Mouse (Mus musculus) yolk sac, embryonic 10.5 days (tissue): ENCODE data around the gene Mpz.
A peak's percentile ranks its signal among the peaks of the same experiment; 100 is the strongest.

Experiments
- DNase-seq: peaks from one replicate; pipeline ENCODE4 v3.0.0-alpha.2; 2017; ENCODE audit warnings: low spot score

Gene Mpz

DNA sequence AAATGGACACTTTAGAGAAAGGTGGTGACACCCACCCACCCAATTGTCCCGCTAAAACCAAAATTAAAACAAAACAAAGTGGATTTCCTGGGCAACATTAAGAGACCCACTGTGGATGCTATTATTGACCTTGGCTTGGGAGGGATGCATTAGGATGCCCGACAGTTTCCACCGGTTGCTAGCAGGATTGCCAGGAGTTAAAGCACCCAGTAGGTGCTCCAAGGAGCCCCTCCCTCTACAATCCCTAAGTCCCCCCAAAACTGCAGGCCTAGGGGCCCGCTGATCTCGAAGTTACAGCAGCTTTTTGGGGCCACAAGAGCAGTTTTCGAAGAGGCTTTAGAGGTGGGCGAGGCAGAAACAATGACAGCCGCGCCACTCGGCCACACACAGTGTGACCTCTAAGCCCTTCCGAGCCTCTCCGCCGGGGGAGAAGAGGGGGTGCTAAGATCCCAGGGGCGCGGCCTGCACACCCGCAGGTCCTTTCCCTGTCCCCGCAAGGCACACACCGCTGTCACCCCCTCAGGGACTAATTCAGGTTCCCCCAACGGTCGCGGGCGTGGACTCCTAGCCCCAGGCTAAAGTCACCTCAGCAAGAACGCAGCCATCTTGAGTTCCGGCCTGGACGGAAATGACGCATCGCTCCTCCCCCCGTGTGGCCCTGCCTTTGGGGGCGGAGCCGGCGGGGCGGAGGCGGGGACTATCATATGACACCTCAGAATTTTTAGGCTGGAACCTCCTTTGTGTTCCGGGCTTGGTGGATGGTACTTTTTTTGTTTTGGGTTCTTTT, at the start of gene Mpz, which contains the start of gene Sdhc:
Mpz (plus strand) TSS at position 738 of the 787 bp plus-strand sequence.
Sdhc (minus strand) TSS at position 630 of the 787 bp plus-strand sequence.
- peak; percentile 92 for DNase-seq

DNA sequence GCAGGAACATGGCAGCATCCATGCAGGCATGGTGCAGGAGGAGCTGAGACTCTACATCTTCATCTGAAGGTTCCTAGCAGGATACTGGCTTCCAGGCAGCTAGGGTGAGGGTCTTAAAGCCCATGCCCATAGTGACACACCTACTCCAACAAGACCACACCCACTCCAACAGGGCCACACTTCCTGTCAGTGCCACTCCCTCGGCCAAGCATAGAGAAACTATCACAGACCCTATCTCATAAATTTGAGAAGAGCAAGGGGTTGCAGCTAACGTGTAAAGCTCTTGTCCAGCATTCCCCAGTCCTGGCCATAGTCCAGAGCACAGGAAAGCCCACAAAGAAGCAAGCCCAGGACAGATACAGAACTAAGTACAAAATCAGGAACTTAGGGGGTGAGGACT, 49.5 kb upstream of the Mpz start:
- no peak for DNase-seq

GRCm38 (mm10) chr1:171101733-171102546, 48.6 kb upstream of the Mpz start:
- peak; percentile 90 for DNase-seq

DNA sequence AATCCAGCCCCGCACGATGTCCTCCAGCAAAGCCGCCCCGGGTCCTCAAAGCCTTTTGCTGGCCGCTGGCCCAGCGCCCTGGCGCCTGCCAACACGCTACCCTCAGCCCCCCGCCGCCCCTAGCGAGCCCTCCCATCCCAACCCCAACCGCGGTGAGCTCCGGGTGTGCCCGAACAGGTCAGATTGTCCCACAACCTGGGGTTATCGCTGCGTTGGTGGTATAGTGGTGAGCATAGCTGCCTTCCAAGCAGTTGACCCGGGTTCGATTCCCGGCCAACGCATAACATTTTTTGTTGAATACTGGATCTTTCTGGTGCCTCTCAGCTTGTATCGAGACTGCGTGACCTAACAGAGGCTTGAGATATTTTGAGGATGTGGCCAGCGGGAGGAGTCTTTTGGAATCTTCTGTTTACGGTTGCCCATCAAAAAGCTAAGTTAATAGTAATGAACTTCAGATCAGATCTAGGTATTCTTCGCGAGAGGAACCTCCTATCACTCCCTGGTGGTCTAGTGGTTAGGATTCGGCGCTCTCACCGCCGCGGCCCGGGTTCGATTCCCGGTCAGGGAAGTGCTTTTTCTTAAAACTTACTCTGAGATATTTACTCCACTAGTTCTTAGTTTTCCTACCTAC, 47.8 kb upstream of the Mpz start:
- peak; percentile 94 for DNase-seq

DNA sequence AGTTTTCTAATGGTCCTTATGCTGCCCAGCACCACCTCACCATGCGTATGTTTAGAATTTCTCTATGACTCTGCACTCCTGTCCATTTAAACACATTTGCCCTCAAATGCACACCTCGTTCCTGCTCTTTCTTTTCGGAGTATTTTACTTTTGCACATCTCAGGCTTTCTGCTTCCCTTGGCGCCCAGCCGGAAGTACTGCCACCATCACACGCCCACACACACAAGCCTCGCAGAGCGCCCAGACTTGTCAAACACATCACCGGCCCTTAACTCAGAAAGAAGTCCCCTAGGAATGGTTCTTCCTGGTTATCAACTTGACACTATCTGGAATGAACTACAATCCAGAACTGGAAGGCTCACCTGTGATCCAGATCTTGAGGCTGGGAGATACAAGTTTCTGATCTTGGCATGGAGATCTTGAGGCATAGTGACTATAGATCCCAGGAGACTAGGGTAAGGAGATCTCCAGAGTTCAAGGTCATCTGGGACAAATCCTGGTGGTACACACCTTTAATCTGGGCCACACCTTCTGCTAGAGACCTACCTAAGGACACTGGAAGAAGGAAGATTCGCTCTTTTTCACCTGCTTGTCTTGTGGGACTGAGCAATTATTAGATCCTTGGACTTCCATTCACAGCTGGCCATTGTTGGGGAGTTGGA, 47.2 kb upstream of the Mpz start:
- DNase-seq = no peak

DNA sequence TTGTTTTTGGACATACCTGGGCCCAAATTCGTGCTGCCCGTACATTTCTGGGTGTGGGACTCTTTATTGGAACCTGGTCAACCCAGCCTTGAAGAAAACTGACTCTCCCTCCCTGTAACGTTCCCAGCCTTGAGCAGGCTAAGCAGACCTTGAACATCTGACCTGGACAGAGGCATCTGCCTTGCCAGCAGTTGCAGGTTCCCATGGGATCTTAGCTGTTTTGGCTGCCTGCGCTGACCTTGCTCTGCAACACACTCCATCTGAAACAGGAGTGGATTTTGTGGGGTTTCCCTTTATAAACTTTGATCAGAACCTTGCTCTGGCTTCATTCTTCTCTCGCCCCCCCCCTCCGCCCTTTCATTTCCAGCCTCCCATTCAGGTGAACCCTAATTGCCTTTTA, 45.3 kb upstream of the Mpz start:
- no peak for DNase-seq

DNA sequence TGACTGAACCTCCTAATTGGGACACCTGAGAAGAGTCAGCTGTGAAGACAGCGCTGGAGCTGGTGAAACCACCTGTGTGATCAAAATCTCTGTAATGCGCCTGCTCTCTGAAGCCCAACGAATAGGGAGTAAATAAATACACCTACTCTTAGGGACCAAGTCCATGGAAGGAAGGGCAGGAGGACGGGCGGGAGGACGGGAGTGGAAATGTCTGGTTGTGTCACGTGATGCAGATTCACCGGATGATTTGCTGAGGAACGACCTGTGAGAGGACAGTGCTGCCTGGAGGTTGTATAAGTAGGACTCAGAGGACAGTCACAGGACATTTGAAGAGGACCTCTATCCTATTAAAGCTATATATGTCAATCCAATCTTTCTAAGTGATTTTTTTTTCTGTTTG, 40.9 kb upstream of the Mpz start:
- peak; percentile 78 for DNase-seq

GRCm38 (mm10) chr1:171110659-171111019, 39.9 kb upstream of the Mpz start:
- DNase-seq = no peak

DNA sequence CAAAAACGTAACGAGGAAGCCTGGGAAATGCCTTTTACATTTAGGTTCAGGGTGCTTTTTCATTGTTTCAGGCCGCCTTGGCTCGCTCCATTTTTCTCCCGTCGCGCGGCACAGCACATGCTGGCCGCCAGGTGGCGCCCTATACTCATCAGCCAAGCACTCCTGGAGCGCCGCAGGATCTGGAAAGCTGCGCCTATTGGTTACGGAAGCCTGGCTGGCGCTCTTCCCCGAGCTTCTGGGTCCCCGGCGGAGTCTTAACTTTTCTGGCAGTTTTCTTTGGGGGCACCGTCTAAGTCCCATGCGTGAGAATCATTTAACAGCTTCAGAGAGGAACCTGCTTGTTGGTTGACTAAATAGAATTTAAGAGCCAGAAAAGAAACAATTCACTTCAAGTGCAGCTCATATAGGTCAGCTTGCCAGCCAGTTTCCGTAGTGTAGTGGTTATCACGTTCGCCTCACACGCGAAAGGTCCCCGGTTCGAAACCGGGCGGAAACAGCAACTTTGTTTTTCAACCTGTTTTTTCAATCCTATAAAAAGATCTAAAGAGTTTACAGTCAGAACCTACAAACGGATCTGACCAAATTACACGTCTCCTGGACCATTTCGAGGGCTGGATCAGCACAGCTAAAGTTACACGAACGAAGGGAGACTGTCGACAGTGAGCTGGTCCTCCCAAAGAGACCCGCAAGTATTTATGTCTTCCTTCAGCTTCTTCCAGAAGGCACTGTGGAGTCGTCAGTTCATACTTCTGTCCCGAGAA, 39.3 kb upstream of the Mpz start:
- DNase-seq = peak; percentile 93

GRCm38 (mm10) chr1:171111781-171112575, 38.5 kb upstream of the Mpz start:
- peak; percentile 80 for DNase-seq

GRCm38 (mm10) chr1:171112986-171113385, 37.5 kb upstream of the Mpz start:
- DNase-seq = no peak

- DNase-seq = peak; percentile 88
Measured at GRCm38 (mm10) chr1:171113873-171114299, 36.6 kb upstream of the Mpz start, which contains the start of gene Cfap126. Gene Cfap126, plus strand, starts transcription at chr1:171113918.

DNA sequence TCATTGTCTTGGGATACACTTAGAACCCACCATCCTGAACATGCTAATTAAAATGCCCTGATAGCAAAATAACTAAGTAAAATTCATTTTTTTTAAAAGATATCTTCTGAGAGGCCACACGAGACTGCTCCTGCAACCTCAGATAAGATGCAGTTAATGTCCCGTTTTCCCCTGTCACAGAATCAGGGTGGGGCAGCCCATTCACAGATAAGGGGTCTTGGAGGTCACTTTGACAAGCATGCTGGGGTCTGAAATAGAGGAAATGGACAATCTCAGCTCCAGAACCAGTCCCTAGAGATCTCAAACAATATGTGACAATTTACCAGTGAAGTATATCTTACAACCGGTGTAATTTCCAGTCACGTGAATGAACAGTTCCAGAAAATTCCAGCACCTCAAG, 34.2 kb upstream of the Mpz start:
- DNase-seq = no peak

DNA sequence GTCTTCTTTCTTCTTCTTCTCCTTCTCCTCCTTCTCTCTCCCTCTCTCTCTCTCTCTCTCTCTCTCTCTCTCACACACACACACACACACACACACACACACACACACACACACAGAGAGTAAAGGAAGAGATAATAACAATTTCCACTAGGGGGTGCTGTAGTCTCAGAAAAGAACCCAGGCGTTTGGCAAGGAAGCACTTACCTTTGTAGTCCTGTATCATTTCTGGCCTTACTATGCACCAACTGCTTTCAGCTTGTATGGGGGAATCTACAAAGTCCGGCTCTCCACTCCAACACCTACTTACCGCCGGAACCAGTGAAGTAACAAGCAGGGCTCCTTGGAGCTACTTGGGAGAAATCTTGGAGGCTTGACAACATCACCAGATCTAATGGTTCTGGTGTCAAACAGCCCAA, 32.2 kb upstream of the Mpz start:
- peak; percentile 68 for DNase-seq

GRCm38 (mm10) chr1:171118996-171119395, 31.5 kb upstream of the Mpz start:
- DNase-seq = no peak

GRCm38 (mm10) chr1:171119405-171119804, 31.1 kb upstream of the Mpz start:
- DNase-seq = no peak

DNA sequence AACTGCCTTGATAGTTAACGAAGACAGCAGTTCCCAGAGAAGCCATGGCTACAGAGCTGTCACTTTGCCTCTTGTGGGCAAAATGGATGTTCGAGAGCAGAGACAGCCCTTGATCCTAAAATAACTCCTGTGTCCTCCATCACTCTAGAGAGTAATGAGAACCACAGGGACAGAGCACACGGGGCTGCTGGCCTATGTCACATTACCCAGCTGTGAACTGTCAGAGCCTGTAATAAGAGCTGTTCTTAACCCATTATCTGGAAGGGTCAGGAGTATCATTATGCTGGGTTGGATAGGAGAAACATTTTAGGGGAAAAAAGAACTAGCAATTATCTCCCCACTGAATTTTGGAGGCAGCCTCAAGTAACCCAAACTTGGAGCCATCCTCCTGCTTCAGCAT, 29.6 kb upstream of the Mpz start:
- no peak for DNase-seq

DNA sequence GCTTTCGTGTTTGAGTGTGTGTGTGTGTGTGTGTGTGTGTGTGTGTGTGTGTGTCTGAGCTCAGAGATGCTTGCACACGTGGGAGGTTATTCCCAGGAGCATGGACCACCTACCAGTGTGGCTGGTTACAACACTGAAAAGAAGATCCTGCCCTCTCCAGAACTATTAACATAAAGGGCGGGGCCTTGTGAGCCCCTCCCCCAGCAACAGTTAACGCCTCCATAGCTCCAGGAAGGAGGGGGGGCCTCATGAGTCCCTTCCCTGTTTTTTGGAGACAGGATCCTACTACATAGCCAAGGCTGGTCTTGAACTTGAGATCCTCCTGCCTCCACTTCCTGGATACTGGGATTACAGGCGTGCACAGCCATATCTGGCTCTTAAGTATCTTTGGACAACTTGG, 28.7 kb upstream of the Mpz start:
- DNase-seq = no peak

DNA sequence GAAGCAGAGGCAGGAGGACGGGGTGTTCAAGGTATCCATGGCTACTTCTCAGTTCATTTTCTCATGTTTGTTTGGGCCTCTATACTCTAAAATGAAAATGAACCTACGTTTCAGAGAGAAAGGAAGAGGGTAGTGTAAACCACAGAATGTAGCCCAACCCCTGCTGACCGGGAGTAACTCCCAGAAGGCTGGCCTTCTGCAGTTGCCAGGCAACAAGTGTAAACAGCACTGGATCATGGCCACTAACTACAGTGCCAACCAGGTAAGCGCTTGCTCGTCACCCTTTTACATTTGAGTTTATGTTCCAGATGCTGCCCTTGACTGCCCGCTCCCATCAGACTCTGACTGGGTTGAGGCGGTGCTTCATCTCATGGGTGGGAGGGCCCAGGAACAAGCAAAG, 27.6 kb upstream of the Mpz start:
- DNase-seq = peak; percentile 41

DNA sequence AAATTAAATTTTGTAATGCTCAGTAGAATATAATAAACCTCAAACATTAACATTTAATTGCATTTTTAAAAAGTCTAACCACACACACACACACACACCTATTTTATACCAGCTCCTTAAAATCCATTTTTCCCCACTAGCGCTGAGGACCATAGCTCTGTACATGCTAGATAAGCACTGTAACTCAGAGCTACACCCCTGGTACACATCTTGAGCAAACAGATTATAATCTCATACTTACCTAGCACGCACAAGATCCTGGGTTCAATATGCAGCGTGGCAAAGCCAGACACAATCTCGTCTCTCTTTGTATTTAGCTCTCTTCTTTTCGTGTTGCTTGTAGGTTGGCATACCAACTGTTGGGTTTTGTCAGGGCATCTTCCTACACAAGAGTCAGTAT, 26.1 kb upstream of the Mpz start:
- no peak for DNase-seq

DNA sequence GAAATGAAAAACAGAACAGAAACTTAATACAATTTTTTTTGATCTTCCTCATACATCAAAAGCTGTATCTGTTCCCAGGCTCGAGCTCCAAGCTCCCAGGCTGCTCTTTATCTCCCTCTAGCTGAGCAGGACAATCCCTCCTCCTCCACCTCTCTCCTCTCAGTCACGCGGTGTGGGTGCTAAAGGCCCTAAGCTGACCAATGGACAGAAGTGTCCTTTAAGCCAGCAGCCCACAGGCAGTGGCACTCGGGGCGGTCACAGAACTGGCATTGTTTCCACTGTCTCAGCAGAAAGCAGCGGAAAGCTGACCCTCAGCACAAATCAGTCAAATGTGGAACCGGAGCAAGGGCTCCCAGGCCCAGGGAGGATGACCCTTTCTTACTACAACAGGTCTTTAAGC, 21.3 kb upstream of the Mpz start:
- no peak for DNase-seq
